Mouse (Mus musculus) hindbrain, embryonic 16.5 days (tissue): Measurements from ENCODE around the gene Apmap. TPM values are rescaled to one million over a fixed set of nuclear protein-coding genes. Genes with fewer than 3 reads are reported as not detected.
"Not testable (repeated sequence)": the region's sequence is repeated elsewhere in the genome, so short reads cannot be mapped to it uniquely, and the experiment has no call there.

Experiments
- ATAC-seq: fragments of 200-750 bp; cut with Nextera tagmentation; 2 replicates; pipeline ENCODE4 v1.8.0; 2017; ENCODE audit warnings: moderate TSS enrichment, moderate library complexity
- H3K27ac ChIP-seq: fragments of 300-500 bp; sonication (generic); 2 replicates; pipeline ENCODE4 v1.5.1; 2014; ENCODE audit warnings: low read depth, mild to moderate bottlenecking, control low read depth, low read length, moderate library complexity
- H3K27me3 ChIP-seq: fragments of 300-500 bp; sonication (generic); replicated peaks from 2 replicates; pipeline ENCODE4 v1.6.1; 2014; ENCODE audit warnings: low read length; ENCODE audit not compliant: control insufficient read depth, insufficient read depth
- H3K36me3 ChIP-seq: fragments of 300-500 bp; sonication (generic); 2 replicates; pipeline ENCODE4 v1.6.1; 2014; ENCODE audit warnings: mild to moderate bottlenecking, low read length, moderate library complexity, mixed read lengths; ENCODE audit not compliant: control insufficient read depth, insufficient read depth
- H3K4me1 ChIP-seq: fragments of 300-500 bp; sonication (generic); 2 replicates; pipeline ENCODE4 v1.6.1; 2014; ENCODE audit warnings: low read depth, low read length; ENCODE audit not compliant: control insufficient read depth, insufficient read depth
- H3K4me2 ChIP-seq: fragments of 300-500 bp; sonication (generic); 2 replicates; pipeline ENCODE4 v1.6.1; 2014; ENCODE audit warnings: mild to moderate bottlenecking, low read length, control low read depth, moderate library complexity
- H3K4me3 ChIP-seq: fragments of 300-500 bp; sonication (generic); 2 replicates; pipeline ENCODE4 v1.5.1; 2014; ENCODE audit warnings: mild to moderate bottlenecking, low read length, control low read depth, moderate library complexity
- H3K9ac ChIP-seq: fragments of 300-500 bp; sonication (generic); 2 replicates; pipeline ENCODE4 v1.6.1; 2014; ENCODE audit warnings: low read depth, mild to moderate bottlenecking, control low read depth, low read length, moderate library complexity
- H3K9me3 ChIP-seq: fragments of 300-500 bp; sonication (generic); 2 replicates; pipeline ENCODE4 v1.6.1; 2014; ENCODE audit warnings: mild to moderate bottlenecking, low read length, moderate library complexity; ENCODE audit not compliant: control insufficient read depth
- WGBS: fragments of 180-500 bp; shearing (Covaris S2); extraction: QIAGEN DNeasy Blood & Tissue Kit; methylation state at CpG from one replicate; pipeline ENCODE4 v1.1.7; 2014; 5-methylcytosine and 5-hydroxymethylcytosine counted together
- polyA plus RNA-seq: library from polyadenylated mRNA; unstranded; fragments of >200 nt; fragmentation: Nextera tagmentation; extraction: Ambion mirVana; gene quantifications from 2 replicates; pipeline ENCODE4 v1.2.1, GENCODE M21; 2015

The Apmap gene
- polyA plus RNA-seq, 1 experiment from 2014 or later: 43.9 TPM

GRCm38 (mm10) chr2:150569847-150570590 is 38.3 kb downstream of the Apmap start, which contains the start of gene Cst7:
Gene Cst7, plus strand, starts transcription at chr2:150570415.
- H3K4me3 ChIP-seq: no peak within 1 kb of the TSS
- no peak within 1 kb of the TSS for H3K9ac ChIP-seq
- no peak for ATAC-seq
- H3K27ac ChIP-seq: no peak within 1 kb of the TSS
- H3K4me2 ChIP-seq: no peak within 1 kb of the TSS
- H3K27me3 ChIP-seq: no peaks in the 10 kb centered on the region
- no peaks in the 10 kb centered on the region for H3K36me3 ChIP-seq
- H3K9me3 ChIP-seq: no peaks in the 10 kb centered on the region
- WGBS: 83% methylated on average over 11 of the region's 11 CpGs
- no peaks in the 10 kb centered on the region for H3K4me1 ChIP-seq

- no peaks in the 10 kb centered on the region for H3K27me3 ChIP-seq
- WGBS: 82% methylated on average over 2 of the region's 2 CpGs
- H3K27ac ChIP-seq: no peak overlapping the region
- no peak overlapping the region for H3K4me3 ChIP-seq
- no peaks in the 10 kb centered on the region for H3K4me1 ChIP-seq
- no peaks in the 10 kb centered on the region for H3K36me3 ChIP-seq
- no peaks in the 10 kb centered on the region for H3K9me3 ChIP-seq
- H3K9ac ChIP-seq: no peak overlapping the region
- no peak for ATAC-seq
- no peak overlapping the region for H3K4me2 ChIP-seq
Observed at GRCm38 (mm10) chr2:150567051-150567450, 41.3 kb downstream of the Apmap start.

GRCm38 (mm10) chr2:150558568-150558967 is 49.8 kb downstream of the Apmap start:
- Histone ChIP-seq H3K4me3 (no peak overlapping the region), H3K4me2 (no peak overlapping the region), H3K9me3 (no peaks in the 10 kb centered on the region), H3K27me3 (no peaks in the 10 kb centered on the region), H3K36me3 (no peaks in the 10 kb centered on the region), H3K4me1 (no peaks in the 10 kb centered on the region), H3K27ac (no peak overlapping the region), H3K9ac (no peak overlapping the region)
- WGBS: 50% methylated on average over 3 of the region's 3 CpGs
- 0 out of 2 replicates have a peak, but pooled peaks have one; percentile 45 for ATAC-seq

GRCm38 (mm10) chr2:150549576-150549975 is 58.8 kb downstream of the Apmap start:
- not testable (repeated sequence) for H3K4me2 ChIP-seq, H3K27me3 ChIP-seq, H3K9me3 ChIP-seq, H3K36me3 ChIP-seq, ATAC-seq, H3K4me1 ChIP-seq, H3K4me3 ChIP-seq, H3K9ac ChIP-seq, H3K27ac ChIP-seq
- 85% methylated on average over 10 of the region's 10 CpGs for WGBS

Other genes starting within 250 kb of the Apmap start
- gene 3300002I08Rik, start 245.8 kb downstream of the Apmap start, polyA plus RNA-seq: 14.2 and 15.6 TPM in 2 replicates
- 7.9 and 8.3 TPM in 2 replicates for gene Zfp442, start 157.1 kb downstream of the Apmap start, polyA plus RNA-seq
- 0.09 and 0.11 TPM in 2 replicates for gene Zfp345, start 123.5 kb downstream of the Apmap start, polyA plus RNA-seq
- 0.41 and 0.42 TPM in 2 replicates for gene Cst7, start 38.2 kb downstream of the Apmap start, polyA plus RNA-seq
- gene Acss1, start 59.9 kb upstream of the Apmap start, polyA plus RNA-seq: 22.1 and 24.4 TPM in 2 replicates
- gene Vsx1, start 80.8 kb upstream of the Apmap start, polyA plus RNA-seq: 0.06 and 0.09 TPM in 2 replicates
- 87.0 and 87.2 TPM in 2 replicates for gene Entpd6, start 140.5 kb upstream of the Apmap start, polyA plus RNA-seq
- 176 and 179 TPM in 2 replicates for gene Pygb, start 178.2 kb upstream of the Apmap start, polyA plus RNA-seq